ENCODE assay signal across 10 mouse cellular contexts in the genomic region with DNA sequence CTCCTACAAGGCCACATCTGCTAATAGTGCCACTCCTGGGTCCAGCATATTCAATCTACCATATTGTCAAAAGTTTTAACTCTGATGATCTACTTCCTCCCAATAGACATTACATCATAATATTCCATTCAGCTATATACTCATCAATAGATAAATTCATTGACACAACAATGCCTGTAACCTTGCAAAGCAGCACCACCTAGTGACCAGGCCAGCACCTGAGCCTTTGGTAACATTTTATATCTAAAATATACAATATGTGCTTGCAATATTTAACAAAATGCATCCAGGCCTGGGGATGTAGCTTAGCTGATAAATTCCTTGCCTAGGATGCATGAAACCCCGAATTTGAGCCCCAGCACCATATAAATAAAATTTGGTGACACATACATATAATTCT.
DNase-seq lines count a peak whose midpoint lies in the region; ATAC-seq and TF ChIP-seq lines count a peak whose summit lies in the region.
"Had no signal": no experiment of that assay in that cellular context is flagged by ENCODE, and none has a peak within 500 bp of the region (broad histone marks: within the 10 kb centered on the region; RNA-seq: fewer than 3 reads in every experiment).

No protein-coding gene starts in this region.

- H3K9ac ChIP-seq in hindbrain, postnatal 0 days (replicated peaks; ENCODE audit: low read length), result no peak overlapping the region
- H3K9ac ChIP-seq in hindbrain, embryonic 13.5 days, result no peak overlapping the region

- no peaks in the 10 kb centered on the region for H3K27me3 ChIP-seq in hindbrain, postnatal 0 days (ENCODE audit: insufficient read depth, low read length)
- no peaks in the 10 kb centered on the region for H3K27me3 ChIP-seq in hindbrain, embryonic 13.5 days
- H3K27me3 ChIP-seq: megakaryocyte, embryonic 14.5 days had no signal

- H3K36me3 ChIP-seq in hindbrain, postnatal 0 days (ENCODE audit: insufficient read depth, low read length), result no peaks in the 10 kb centered on the region
- H3K36me3 ChIP-seq in hindbrain, embryonic 13.5 days, result no peaks in the 10 kb centered on the region
- H3K36me3 ChIP-seq: hindbrain, embryonic 10.5 days had no signal

- H3K27ac ChIP-seq in hindbrain, postnatal 0 days, result no peak overlapping the region
- no peak overlapping the region for H3K27ac ChIP-seq in hindbrain, embryonic 13.5 days
- H3K27ac ChIP-seq: hindbrain, embryonic 10.5 days had no signal

- no peaks in the 10 kb centered on the region for H3K9me3 ChIP-seq in hindbrain, postnatal 0 days (ENCODE audit: low read length)
- H3K9me3 ChIP-seq in hindbrain, embryonic 13.5 days, result no peaks in the 10 kb centered on the region
- H3K9me3 ChIP-seq: hindbrain, embryonic 10.5 days; megakaryocyte, embryonic 14.5 days had no signal

- H3K4me2 ChIP-seq in hindbrain, postnatal 0 days (ENCODE audit: low read depth, low read length), result no peak overlapping the region
- H3K4me2 ChIP-seq in hindbrain, embryonic 13.5 days, result no peak overlapping the region

- 35% methylated on average over 1 of the region's 1 CpGs for WGBS in hindbrain, postnatal 0 days
- 33% methylated on average over 1 of the region's 1 CpGs for WGBS in hindbrain, embryonic 13.5 days

- TF ChIP-seq CTCF in hindbrain, postnatal 0 days (IDR thresholded peaks at IDR 0.05; ENCODE audit: low read depth), result peak; percentile 47

- no peaks in the 10 kb centered on the region for H3K4me1 ChIP-seq in hindbrain, postnatal 0 days (ENCODE audit: insufficient read depth, low read length)
- no peaks in the 10 kb centered on the region for H3K4me1 ChIP-seq in hindbrain, embryonic 13.5 days (replicated peaks)
- H3K4me1 ChIP-seq: hindbrain, embryonic 10.5 days; megakaryocyte, embryonic 14.5 days had no signal

- no peak for ATAC-seq in hindbrain, postnatal 0 days
- no peak for ATAC-seq in hindbrain, embryonic 13.5 days (ENCODE audit: low FRiP score)

- peak; percentile 21 for DNase-seq in hindbrain, postnatal 0 days (ENCODE audit: low spot score)
- peak; percentile 7 for DNase-seq in right cerebral cortex, postnatal 14 days
- no peak for DNase-seq in right cerebral cortex, postnatal 4 days
- DNase-seq in kidney, postnatal 10 days, result peak; percentile 14
- peak; percentile 26 for DNase-seq in retina, embryonic 14.5 days (ENCODE audit: low spot score)
- no peak for DNase-seq in urinary bladder, adult 2 months (ENCODE audit: low spot score)
- DNase-seq: cerebellum, adult 11-12 months had no signal

- no peak overlapping the region for H3K4me3 ChIP-seq in hindbrain, postnatal 0 days (ENCODE audit: low read length)
- no peak overlapping the region for H3K4me3 ChIP-seq in hindbrain, embryonic 13.5 days
- H3K4me3 ChIP-seq: hindbrain, embryonic 10.5 days; megakaryocyte, embryonic 14.5 days had no signal

Comparison
In these comparisons a context has a peak if more than half of its experiments do, and no peak if none do; other contexts are left out.
1. DNase-seq: peak in hindbrain, postnatal 0 days (single experiment), right cerebral cortex, postnatal 14 days (single experiment), kidney, postnatal 10 days (single experiment) and retina, embryonic 14.5 days (single experiment); none in right cerebral cortex, postnatal 4 days (single experiment) and urinary bladder, adult 2 months (single experiment).